Mouse (Mus musculus): Measurements from ENCODE around the gene D6Ertd527e. TPM values are rescaled to one million over a fixed set of nuclear protein-coding genes. Genes with fewer than 3 reads are reported as not detected.

D6Ertd527e gene
- polyA plus RNA-seq (2012; rRNA removed) = 0.09 TPM in 1 of 2 replicates, not detected in the other

DNA sequence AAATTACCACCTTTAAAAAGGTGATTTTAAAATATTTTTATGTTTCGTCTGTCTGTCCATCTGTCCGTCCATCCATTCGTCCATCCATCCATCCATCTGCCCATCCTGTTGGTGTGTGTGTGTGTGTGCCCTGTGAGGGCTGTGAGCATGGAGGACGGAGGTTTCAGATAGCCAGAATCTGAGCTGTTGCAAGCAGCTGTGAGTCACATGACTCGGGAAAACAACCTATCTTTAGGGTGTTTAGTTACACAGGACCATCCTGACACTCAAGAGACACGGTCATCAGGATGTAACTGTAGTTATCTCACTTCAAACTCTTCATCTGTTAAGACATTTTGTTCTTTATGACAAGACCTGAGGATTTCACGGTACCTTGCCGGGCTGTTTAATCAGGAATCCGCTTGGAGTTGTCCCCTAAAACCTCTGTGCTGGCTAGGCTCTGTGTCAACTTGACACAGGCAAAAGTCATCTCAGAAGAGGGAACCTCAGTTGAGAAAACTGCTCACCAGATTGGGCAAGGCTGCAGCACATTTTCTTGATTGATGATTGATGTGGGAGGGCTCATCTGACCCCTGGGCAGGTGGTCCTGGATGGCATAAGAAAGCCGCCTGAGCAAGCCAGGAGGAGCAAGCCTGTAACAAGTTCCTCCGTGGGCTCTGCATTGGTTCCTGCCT is at the start of gene D6Ertd527e:
D6Ertd527e (plus strand) TSS at position 624 of the 674 bp plus-strand sequence.
- Histone ChIP-seq H3K27ac (ENCODE audit: insufficient read depth, low read depth, low read length) (no peak within 1 kb of the TSS), H3K4me3 (ENCODE audit: insufficient read depth, low read depth, low read length) (no peak within 1 kb of the TSS), H3K4me1 (ENCODE audit: control insufficient read depth, insufficient read depth, low read length) (no peaks in the 10 kb centered on the region), H3K27me3 (replicated peaks; ENCODE audit: control insufficient read depth, insufficient read depth, low read length) (no peaks in the 10 kb centered on the region), H3K36me3 (ENCODE audit: control insufficient read depth, insufficient read depth, low read length) (no peaks in the 10 kb centered on the region)
- 70% methylated on average over 11 of the region's 11 CpGs for WGBS
- DNase-seq = no peak
- TF ChIP-seq CTCF (conservative IDR thresholded peaks at IDR 0.05; ENCODE audit: insufficient read depth, insufficient read length, low read depth, low read length) (no peak), POLR2A (IDR thresholded peaks at IDR 0.05; ENCODE audit: low read depth, low read length) (no peak)

DNA sequence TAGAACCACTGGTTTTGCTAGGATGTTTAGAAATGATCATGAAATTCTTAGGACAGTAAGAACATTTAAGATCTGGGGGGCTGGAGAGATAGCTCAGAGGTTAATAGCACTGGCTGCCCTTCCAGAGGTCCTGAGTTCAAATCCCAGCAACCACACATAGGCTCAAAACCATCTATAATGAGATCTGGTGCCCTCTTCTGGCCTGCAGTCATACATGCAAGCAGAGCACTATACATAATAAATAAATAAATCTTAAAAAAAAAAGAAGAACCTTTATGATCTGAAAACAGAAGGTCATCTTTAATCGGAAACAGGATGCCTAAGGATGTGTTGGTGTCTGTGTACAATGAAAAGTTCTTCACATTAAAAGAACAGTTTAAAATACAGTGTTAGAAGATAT is 44.8 kb upstream of the D6Ertd527e start:
- Histone ChIP-seq H3K27ac (ENCODE audit: insufficient read depth, low read depth, low read length) (no peak overlapping the region), H3K27me3 (replicated peaks; ENCODE audit: control insufficient read depth, insufficient read depth, low read length) (no peaks in the 10 kb centered on the region), H3K36me3 (ENCODE audit: control insufficient read depth, insufficient read depth, low read length) (peaks cover 13% of the 10 kb centered on the region), H3K4me1 (ENCODE audit: control insufficient read depth, insufficient read depth, low read length) (no peaks in the 10 kb centered on the region), H3K4me3 (ENCODE audit: insufficient read depth, low read depth, low read length) (no peak overlapping the region)
- DNase-seq = no peak
- WGBS = 85% methylated on average over 1 of the region's 1 CpGs
- no peak for TF ChIP-seq CTCF (conservative IDR thresholded peaks at IDR 0.05; ENCODE audit: insufficient read depth, insufficient read length, low read depth, low read length)
- TF ChIP-seq POLR2A (IDR thresholded peaks at IDR 0.05; ENCODE audit: low read depth, low read length) = no peak

DNA sequence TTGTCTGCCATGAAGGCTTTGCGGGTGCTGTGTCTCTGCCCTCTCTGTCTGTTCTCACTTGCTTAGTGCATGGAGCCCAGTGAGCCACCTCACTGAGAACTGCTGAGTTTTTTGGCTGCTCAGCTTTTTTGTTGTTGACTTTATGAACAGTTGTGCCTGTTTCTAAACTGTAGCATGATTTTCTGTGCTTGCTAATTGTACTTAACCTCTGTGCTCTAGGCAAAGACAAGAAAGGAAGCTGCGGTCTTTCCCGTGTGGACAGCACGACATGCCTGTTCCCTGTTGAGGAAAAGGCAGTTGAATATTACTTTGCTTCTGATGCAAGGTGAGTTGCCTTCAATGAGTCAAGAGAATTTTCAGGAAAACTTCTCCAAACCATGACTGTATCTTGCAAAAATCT is 41.0 kb upstream of the D6Ertd527e start:
- no peak overlapping the region for H3K4me3 ChIP-seq (ENCODE audit: insufficient read depth, low read depth, low read length)
- H3K36me3 ChIP-seq (ENCODE audit: control insufficient read depth, insufficient read depth, low read length) = peaks cover 18% of the 10 kb centered on the region
- H3K27me3 ChIP-seq (replicated peaks; ENCODE audit: control insufficient read depth, insufficient read depth, low read length) = no peaks in the 10 kb centered on the region
- no peak for TF ChIP-seq CTCF (conservative IDR thresholded peaks at IDR 0.05; ENCODE audit: insufficient read depth, insufficient read length, low read depth, low read length)
- no peak for TF ChIP-seq POLR2A (IDR thresholded peaks at IDR 0.05; ENCODE audit: low read depth, low read length)
- 91% methylated on average over 4 of the region's 4 CpGs for WGBS
- no peaks in the 10 kb centered on the region for H3K4me1 ChIP-seq (ENCODE audit: control insufficient read depth, insufficient read depth, low read length)
- no peak overlapping the region for H3K27ac ChIP-seq (ENCODE audit: insufficient read depth, low read depth, low read length)
- no peak for DNase-seq

DNA sequence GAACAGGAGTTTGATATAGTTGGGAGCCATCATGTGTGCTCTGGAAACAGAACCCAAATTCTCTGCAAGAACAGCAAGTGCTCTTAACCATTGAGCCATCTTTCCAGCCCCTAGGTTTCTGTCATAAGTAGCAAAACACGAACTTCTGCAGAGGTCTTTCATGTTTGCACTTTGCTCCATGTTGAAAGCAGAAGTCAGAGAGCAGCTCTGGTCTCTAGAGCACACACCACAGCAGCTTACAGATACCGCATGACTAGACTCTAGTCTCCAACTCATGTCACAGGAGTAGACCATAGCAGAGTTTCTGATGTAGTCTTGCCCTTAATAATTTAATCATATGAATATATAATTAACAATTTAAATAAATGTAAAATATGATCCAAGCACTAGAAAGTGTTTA is 36.3 kb upstream of the D6Ertd527e start:
- WGBS = 83% methylated on average over 2 of the region's 2 CpGs
- Histone ChIP-seq H3K4me3 (ENCODE audit: insufficient read depth, low read depth, low read length) (no peak overlapping the region), H3K36me3 (ENCODE audit: control insufficient read depth, insufficient read depth, low read length) (peaks cover 11% of the 10 kb centered on the region), H3K27ac (ENCODE audit: insufficient read depth, low read depth, low read length) (no peak overlapping the region), H3K4me1 (ENCODE audit: control insufficient read depth, insufficient read depth, low read length) (no peaks in the 10 kb centered on the region), H3K27me3 (replicated peaks; ENCODE audit: control insufficient read depth, insufficient read depth, low read length) (no peaks in the 10 kb centered on the region)
- TF ChIP-seq POLR2A (IDR thresholded peaks at IDR 0.05; ENCODE audit: low read depth, low read length) (no peak), CTCF (conservative IDR thresholded peaks at IDR 0.05; ENCODE audit: insufficient read depth, insufficient read length, low read depth, low read length) (no peak)
- no peak for DNase-seq

DNA sequence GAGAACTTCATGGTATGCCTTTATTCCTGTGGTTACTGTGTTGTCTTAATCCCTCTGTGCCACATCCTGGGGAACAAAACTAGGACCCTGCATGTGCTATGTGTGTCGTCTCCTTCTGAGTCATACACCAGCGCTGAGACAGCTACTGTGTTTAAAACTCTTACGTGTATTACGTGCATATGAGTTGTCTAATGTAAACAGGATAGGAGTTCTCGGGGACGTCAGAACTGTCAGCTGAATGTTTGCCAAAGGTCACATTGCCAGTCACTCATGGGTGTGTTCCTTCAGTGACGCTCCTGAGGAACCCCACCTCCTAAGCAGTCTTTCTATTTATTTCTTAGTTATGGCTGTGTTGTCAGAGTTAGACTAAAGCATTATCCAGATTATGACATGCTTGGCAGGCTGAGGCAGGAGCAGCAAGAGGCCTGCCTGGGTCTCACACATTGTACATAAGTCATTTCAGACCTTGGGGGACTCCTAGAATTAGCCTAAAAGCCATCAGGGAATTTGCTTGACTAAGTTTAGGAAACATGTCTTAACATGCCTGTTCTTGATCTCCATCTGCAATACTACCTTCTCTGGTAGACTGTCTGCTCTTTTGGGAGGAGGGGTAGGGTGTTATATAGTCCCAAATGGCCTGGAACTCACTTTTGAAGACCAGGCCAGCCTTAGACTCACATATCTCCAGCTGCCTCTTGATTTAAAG is 35.2 kb upstream of the D6Ertd527e start:
- no peaks in the 10 kb centered on the region for H3K27me3 ChIP-seq (replicated peaks; ENCODE audit: control insufficient read depth, insufficient read depth, low read length)
- peaks cover 11% of the 10 kb centered on the region for H3K36me3 ChIP-seq (ENCODE audit: control insufficient read depth, insufficient read depth, low read length)
- DNase-seq = no peak
- no peak overlapping the region for H3K4me3 ChIP-seq (ENCODE audit: insufficient read depth, low read depth, low read length)
- no peaks in the 10 kb centered on the region for H3K4me1 ChIP-seq (ENCODE audit: control insufficient read depth, insufficient read depth, low read length)
- no peak overlapping the region for H3K27ac ChIP-seq (ENCODE audit: insufficient read depth, low read depth, low read length)
- WGBS = 81% methylated on average over 7 of the region's 7 CpGs
- TF ChIP-seq CTCF (conservative IDR thresholded peaks at IDR 0.05; ENCODE audit: insufficient read depth, insufficient read length, low read depth, low read length) (no peak), POLR2A (IDR thresholded peaks at IDR 0.05; ENCODE audit: low read depth, low read length) (no peak)

DNA sequence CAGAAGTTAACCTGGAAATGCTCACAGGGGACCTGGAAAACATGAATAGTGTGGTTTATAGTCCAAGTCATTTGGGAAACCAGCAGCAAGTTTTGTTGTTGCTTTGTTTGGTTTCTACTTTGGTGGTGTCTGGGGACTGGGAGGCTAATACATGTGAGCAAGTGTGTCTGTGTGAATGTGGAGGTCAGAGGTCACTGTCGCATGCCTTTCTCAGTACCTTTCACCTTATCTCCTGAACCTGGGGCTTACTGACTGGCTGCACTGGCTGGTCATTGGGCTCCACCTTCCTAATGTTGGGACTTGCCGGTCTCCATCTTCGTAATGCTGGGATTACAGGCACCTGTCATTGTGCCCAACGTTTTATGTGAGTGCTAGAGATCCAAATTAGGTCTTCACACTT is 33.9 kb upstream of the D6Ertd527e start:
- Histone ChIP-seq H3K27me3 (replicated peaks; ENCODE audit: control insufficient read depth, insufficient read depth, low read length) (no peaks in the 10 kb centered on the region), H3K4me1 (ENCODE audit: control insufficient read depth, insufficient read depth, low read length) (no peaks in the 10 kb centered on the region), H3K36me3 (ENCODE audit: control insufficient read depth, insufficient read depth, low read length) (peaks cover 6% of the 10 kb centered on the region), H3K27ac (ENCODE audit: insufficient read depth, low read depth, low read length) (no peak overlapping the region), H3K4me3 (ENCODE audit: insufficient read depth, low read depth, low read length) (no peak overlapping the region)
- DNase-seq = no peak
- TF ChIP-seq CTCF (conservative IDR thresholded peaks at IDR 0.05; ENCODE audit: insufficient read depth, insufficient read length, low read depth, low read length) (no peak), POLR2A (IDR thresholded peaks at IDR 0.05; ENCODE audit: low read depth, low read length) (no peak)
- 93% methylated on average over 4 of the region's 4 CpGs for WGBS

DNA sequence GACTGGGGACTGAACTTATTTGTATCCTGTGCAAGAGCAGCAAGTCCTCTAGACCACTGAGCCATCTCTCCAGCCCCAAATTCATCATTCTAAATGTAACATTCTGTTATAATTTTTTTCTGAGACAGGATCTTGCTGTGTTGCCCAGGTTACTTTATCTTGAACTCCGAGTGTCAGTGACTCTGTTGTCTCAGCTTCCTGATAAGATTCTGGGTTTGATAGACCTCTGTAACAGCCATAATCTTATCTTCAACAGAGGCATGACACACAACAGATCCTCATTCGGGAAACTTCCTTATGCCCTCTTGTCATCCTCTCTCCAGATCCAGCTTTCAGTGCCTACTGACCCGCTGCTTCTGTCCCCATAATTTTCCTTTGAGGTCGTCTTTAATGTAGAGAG is 31.8 kb upstream of the D6Ertd527e start:
- Histone ChIP-seq H3K27me3 (replicated peaks; ENCODE audit: control insufficient read depth, insufficient read depth, low read length) (no peaks in the 10 kb centered on the region), H3K27ac (ENCODE audit: insufficient read depth, low read depth, low read length) (no peak overlapping the region), H3K4me1 (ENCODE audit: control insufficient read depth, insufficient read depth, low read length) (no peaks in the 10 kb centered on the region), H3K36me3 (ENCODE audit: control insufficient read depth, insufficient read depth, low read length) (peaks cover 2% of the 10 kb centered on the region; the same call in 1 of the 2 replicates), H3K4me3 (ENCODE audit: insufficient read depth, low read depth, low read length) (no peak overlapping the region)
- 81% methylated on average over 4 of the region's 4 CpGs for WGBS
- TF ChIP-seq CTCF (conservative IDR thresholded peaks at IDR 0.05; ENCODE audit: insufficient read depth, insufficient read length, low read depth, low read length) (no peak), POLR2A (IDR thresholded peaks at IDR 0.05; ENCODE audit: low read depth, low read length) (no peak)
- no peak for DNase-seq
